Mouse (Mus musculus) testis, adult 2 months (tissue): ENCODE results near the gene Ttc5. TPM values are rescaled to one million over a fixed set of nuclear protein-coding genes. Genes with fewer than 3 reads are reported as not detected.
"Not testable (repeated sequence)": the region's sequence is repeated elsewhere in the genome, so short reads cannot be mapped to it uniquely, and the experiment has no call there.

ENCODE experiments used
- H3K27ac ChIP-seq: fragments of 200-500 bp; 2 replicates; pipeline ENCODE4 v1.5.1; 2012; ENCODE audit warnings: low read depth, low read length; ENCODE audit not compliant: control insufficient read depth, insufficient read depth
- H3K27me3 ChIP-seq: fragments of 200-500 bp; 2 replicates; pipeline ENCODE4 v1.6.1; 2012; ENCODE audit warnings: mild to moderate bottlenecking, low read length, moderate library complexity; ENCODE audit not compliant: control insufficient read depth, insufficient read depth
- H3K36me3 ChIP-seq: fragments of 200-500 bp; 2 replicates; pipeline ENCODE4 v1.6.1; 2012; ENCODE audit warnings: mild to moderate bottlenecking, low read length; ENCODE audit not compliant: control insufficient read depth, insufficient read depth
- H3K4me1 ChIP-seq: fragments of 200-500 bp; 2 replicates; pipeline ENCODE4 v1.6.1; 2012; ENCODE audit warnings: low read length; ENCODE audit not compliant: control insufficient read depth, insufficient read depth
- H3K4me3 ChIP-seq: fragments of 200-500 bp; 2 replicates; pipeline ENCODE4 v1.5.1; 2012; ENCODE audit warnings: low read depth, mild to moderate bottlenecking, low read length, moderate library complexity, mixed read lengths; ENCODE audit not compliant: control insufficient read depth
- CTCF ChIP-seq: fragments of 200-500 bp; IDR thresholded peaks from 2 replicates; pipeline ENCODE4 v1.5.1; 2012; ENCODE audit warnings: low read depth, mild to moderate bottlenecking, inconsistent platforms, low read length, moderate library complexity; ENCODE audit not compliant: control insufficient read depth, insufficient read depth, insufficient replicate concordance
- POLR2A ChIP-seq: fragments of 200-500 bp; IDR thresholded peaks from 2 replicates; pipeline ENCODE4 v1.6.1; 2012; ENCODE audit warnings: low read depth, mild to moderate bottlenecking, inconsistent platforms, low read length, moderate library complexity; ENCODE audit not compliant: control insufficient read depth
- polyA plus RNA-seq: library from polyadenylated mRNA; depleted of rRNA; stranded (reverse); fragments of >200 nt; gene quantifications from 2 replicates; pipeline ENCODE4 v1.2.3, GENCODE M21; 2012; rRNA removed

The Ttc5 gene
- polyA plus RNA-seq, 1 experiment = 13.0 TPM

GRCm38 (mm10) chr14:50765736-50766135 lies 19.6 kb downstream of the Ttc5 start:
- 0 out of 2 replicates have a peak, but pooled peaks cover 2% of the 10 kb centered on the region for H3K36me3 ChIP-seq
- no peak overlapping the region for H3K27ac ChIP-seq
- TF ChIP-seq CTCF (no peak), POLR2A (no peak)
- no peak overlapping the region for H3K4me3 ChIP-seq
- H3K27me3 ChIP-seq = no peaks in the 10 kb centered on the region
- H3K4me1 ChIP-seq = no peaks in the 10 kb centered on the region

- Histone ChIP-seq H3K27me3 (no peaks in the 10 kb centered on the region), H3K4me3 (no peak overlapping the region), H3K27ac (no peak overlapping the region), H3K36me3 (no peaks in the 10 kb centered on the region), H3K4me1 (no peaks in the 10 kb centered on the region)
- no peak for TF ChIP-seq POLR2A
- TF ChIP-seq CTCF = no peak
Measured at GRCm38 (mm10) chr14:50758416-50759085, 26.8 kb downstream of the Ttc5 start.

GRCm38 (mm10) chr14:50744994-50745393 lies 40.3 kb downstream of the Ttc5 start, which contains the start of gene Olfr749:
Gene Olfr749 (minus strand): TSS chr14:50745094.
- H3K4me3 ChIP-seq = no peak within 1 kb of the TSS
- no peaks in the 10 kb centered on the region for H3K27me3 ChIP-seq
- H3K27ac ChIP-seq = no peak within 1 kb of the TSS
- no peaks in the 10 kb centered on the region for H3K36me3 ChIP-seq
- TF ChIP-seq CTCF (no peak), POLR2A (no peak)
- H3K4me1 ChIP-seq = no peaks in the 10 kb centered on the region

- H3K4me3 ChIP-seq = no peak overlapping the region
- H3K27me3 ChIP-seq = no peaks in the 10 kb centered on the region
- no peak overlapping the region for H3K27ac ChIP-seq
- no peaks in the 10 kb centered on the region for H3K36me3 ChIP-seq
- no peak for TF ChIP-seq CTCF
- TF ChIP-seq POLR2A = no peak
- no peaks in the 10 kb centered on the region for H3K4me1 ChIP-seq
Measured at GRCm38 (mm10) chr14:50741584-50741983, 43.7 kb downstream of the Ttc5 start.

GRCm38 (mm10) chr14:50740334-50740733 lies 45.0 kb downstream of the Ttc5 start:
- Histone ChIP-seq H3K4me1 (no peaks in the 10 kb centered on the region), H3K4me3 (no peak overlapping the region), H3K27ac (no peak overlapping the region), H3K36me3 (no peaks in the 10 kb centered on the region), H3K27me3 (no peaks in the 10 kb centered on the region)
- TF ChIP-seq POLR2A (no peak), CTCF (no peak)

- H3K27ac ChIP-seq, H3K27me3 ChIP-seq, H3K36me3 ChIP-seq, H3K4me1 ChIP-seq, H3K4me3 ChIP-seq: not testable (repeated sequence)
Measured at GRCm38 (mm10) chr14:50722371-50722770, 62.9 kb downstream of the Ttc5 start.

GRCm38 (mm10) chr14:50719875-50720274 lies 65.4 kb downstream of the Ttc5 start:
- not testable (repeated sequence) for H3K27me3 ChIP-seq, H3K36me3 ChIP-seq, H3K4me3 ChIP-seq, H3K27ac ChIP-seq, H3K4me1 ChIP-seq

Other genes starting within 250 kb of the Ttc5 start
- not detected in 2 replicates for gene Olfr744, start 170.6 kb downstream of the Ttc5 start, polyA plus RNA-seq
- not detected in 2 replicates for gene Olfr745, start 146.1 kb downstream of the Ttc5 start, polyA plus RNA-seq
- not detected in 2 replicates for gene Olfr746, start 138.4 kb downstream of the Ttc5 start, polyA plus RNA-seq
- gene Olfr747, start 92.3 kb downstream of the Ttc5 start, polyA plus RNA-seq = not detected in 2 replicates
- gene Olfr748, start 78.1 kb downstream of the Ttc5 start, polyA plus RNA-seq = not detected in 2 replicates
- gene Olfr749, start 40.4 kb downstream of the Ttc5 start, polyA plus RNA-seq = not detected in 2 replicates
- gene Ccnb1ip1, start 22.2 kb upstream of the Ttc5 start, polyA plus RNA-seq = 7.0 and 7.5 TPM in 2 replicates
- 10.6 and 13.9 TPM in 2 replicates for gene Parp2, start 22.3 kb upstream of the Ttc5 start, polyA plus RNA-seq
- 9.3 and 12.6 TPM in 2 replicates for gene Tep1, start 85.0 kb upstream of the Ttc5 start, polyA plus RNA-seq
- 0.04 and 0.07 TPM in 2 replicates for gene Klhl33, start 112.0 kb upstream of the Ttc5 start, polyA plus RNA-seq
- gene Osgep, start 139.4 kb upstream of the Ttc5 start, polyA plus RNA-seq = 52.9 and 58.1 TPM in 2 replicates
- 31.1 and 33.9 TPM in 2 replicates for gene Apex1, start 139.4 kb upstream of the Ttc5 start, polyA plus RNA-seq
- gene Pip4p1, start 145.3 kb upstream of the Ttc5 start, polyA plus RNA-seq = 35.1 and 48.1 TPM in 2 replicates
- 5.6 and 5.8 TPM in 2 replicates for gene Pnp, start 145.6 kb upstream of the Ttc5 start, polyA plus RNA-seq
- gene Gm49342, start 159.0 kb upstream of the Ttc5 start, polyA plus RNA-seq = 4.8 and 5.5 TPM in 2 replicates
- 22.3 and 22.9 TPM in 2 replicates for gene Pnp2, start 170.5 kb upstream of the Ttc5 start, polyA plus RNA-seq
- 2.7 and 3.7 TPM in 2 replicates for gene Rnase10, start 222.2 kb upstream of the Ttc5 start, polyA plus RNA-seq